Mouse (Mus musculus) ES-E14 (cell line): ENCODE data around the gene Cask.
"Not testable (repeated sequence)": the region's sequence is repeated elsewhere in the genome, so short reads cannot be mapped to it uniquely, and the experiment has no call there.

Experiments used
- CHD2 ChIP-seq: IDR thresholded peaks from 2 replicates; pipeline ENCODE4 v1.6.1; 2014; ENCODE audit warnings: mild to moderate bottlenecking, low read depth, low read length, inconsistent platforms
- HCFC1 ChIP-seq: IDR thresholded peaks from 2 replicates; pipeline ENCODE4 v1.6.1; 2012; ENCODE audit warnings: low read length, inconsistent platforms, borderline replicate concordance; ENCODE audit not compliant: insufficient read depth
- ZC3H11A ChIP-seq: IDR thresholded peaks from 2 replicates; pipeline ENCODE4 v1.6.1; 2012; ENCODE audit warnings: low read depth, mild to moderate bottlenecking, inconsistent platforms, low read length, borderline replicate concordance
- ZNF384 ChIP-seq: IDR thresholded peaks from 2 replicates; pipeline ENCODE4 v1.6.1; 2012; ENCODE audit warnings: low read depth, low read length, inconsistent platforms

DNA sequence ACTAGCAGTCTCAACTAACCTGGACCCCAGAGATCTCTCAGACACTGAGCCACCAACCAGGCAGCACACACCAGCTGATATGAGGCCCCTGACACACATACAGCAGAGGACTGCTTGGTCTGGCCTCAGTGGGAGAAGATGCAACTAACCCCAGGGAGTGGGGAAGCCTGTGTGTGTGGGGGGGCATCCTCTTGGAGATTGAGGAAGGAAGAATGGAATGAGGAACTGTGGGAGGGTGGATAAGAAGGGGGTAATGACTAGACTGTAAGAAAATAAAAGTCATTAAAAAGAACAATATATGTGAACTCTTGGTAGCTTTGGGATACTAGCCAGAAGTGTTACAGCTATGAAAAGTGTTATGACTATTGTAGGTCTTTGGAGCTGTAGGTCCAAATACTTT is 120.4 kb downstream of the Cask start:
- TF ChIP-seq ZC3H11A, ZNF384, CHD2, HCFC1: not testable (repeated sequence)
